Mouse (Mus musculus) right cerebral cortex, postnatal 10 days (tissue): Measurements from ENCODE around the gene Arhgef33.

Experiments
- DNase-seq, 2 experiments: peaks; one replicate each; pipeline ENCODE4 v3.0.0; 2021; ENCODE audit warnings: low spot score in 2 of 2

Gene Arhgef33

GRCm38 (mm10) chr17:80445433-80445832 is 138.2 kb downstream of the Arhgef33 start:
- DNase-seq: no peak

DNA sequence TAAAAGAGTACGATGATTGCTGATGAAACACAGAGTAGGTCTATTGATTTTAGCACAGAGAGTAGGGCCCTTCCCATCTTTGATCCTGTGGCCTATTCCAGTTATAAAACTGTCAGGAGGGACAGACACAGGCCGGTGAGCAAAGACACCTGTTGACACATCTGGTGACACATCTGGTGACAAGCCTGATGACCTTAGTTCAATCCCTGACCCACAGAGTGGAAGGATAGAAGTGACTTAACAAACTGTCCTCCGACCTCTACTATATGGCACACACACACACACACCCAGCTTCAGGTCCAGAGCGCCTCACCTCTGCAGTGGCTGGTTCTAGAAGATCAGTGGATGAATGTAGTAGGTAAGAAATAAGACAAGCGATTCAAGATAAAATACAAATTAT is 139.3 kb downstream of the Arhgef33 start:
- no peak for DNase-seq
